Mouse (Mus musculus): Measurements from ENCODE around the gene E2f1.

- TF ChIP-seq GATA1 (IDR thresholded peaks at IDR 0.05; ENCODE audit: borderline replicate concordance, low read length) (no peak), FLI1 (IDR thresholded peaks at IDR 0.05; ENCODE audit: low read length) (no peak)
Observed at GRCm38 (mm10) chr2:154571976-154572375, 2.3 kb upstream of the E2f1 start.

All from megakaryocyte, embryonic 14.5 days (primary cell).